Mouse (Mus musculus): ENCODE data around the gene Adam17.

Adam17 gene

GRCm38 (mm10) chr12:21315923-21316868, 57.2 kb downstream of the Adam17 start, which contains the start of gene Iah1:
TSS of gene Iah1 (plus strand) at chr12:21316389.
- peak; percentile 89 for DNase-seq (ENCODE audit: extremely low read depth, insufficient read length, low spot score)

- no peak for DNase-seq (ENCODE audit: extremely low read depth, insufficient read length, low spot score)
Observed at GRCm38 (mm10) chr12:21312201-21312600, 61.2 kb downstream of the Adam17 start.

DNA sequence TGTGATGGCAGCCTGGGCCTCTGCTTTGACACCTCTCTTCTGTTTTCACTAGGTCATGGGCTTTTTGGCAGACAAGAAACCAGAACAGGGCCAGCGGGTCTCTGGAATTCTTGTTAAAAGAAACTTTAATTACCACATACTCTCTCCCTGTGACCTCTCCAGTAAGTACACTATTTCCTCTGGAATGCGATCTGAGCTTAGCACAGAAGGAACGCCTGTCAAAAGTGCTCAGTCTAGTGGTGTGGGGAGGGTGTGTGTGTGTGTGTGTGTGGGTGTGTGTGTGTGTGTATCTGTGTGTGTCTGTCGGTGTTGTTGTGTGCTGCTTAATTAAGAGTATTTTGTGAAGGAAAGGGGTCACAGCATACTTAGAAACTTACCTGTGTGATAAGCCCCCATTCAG, 66.7 kb downstream of the Adam17 start:
- DNase-seq (ENCODE audit: extremely low read depth, insufficient read length, low spot score) = no peak

GRCm38 (mm10) chr12:21305741-21306140, 67.7 kb downstream of the Adam17 start:
- DNase-seq (ENCODE audit: extremely low read depth, insufficient read length, low spot score) = no peak

DNA sequence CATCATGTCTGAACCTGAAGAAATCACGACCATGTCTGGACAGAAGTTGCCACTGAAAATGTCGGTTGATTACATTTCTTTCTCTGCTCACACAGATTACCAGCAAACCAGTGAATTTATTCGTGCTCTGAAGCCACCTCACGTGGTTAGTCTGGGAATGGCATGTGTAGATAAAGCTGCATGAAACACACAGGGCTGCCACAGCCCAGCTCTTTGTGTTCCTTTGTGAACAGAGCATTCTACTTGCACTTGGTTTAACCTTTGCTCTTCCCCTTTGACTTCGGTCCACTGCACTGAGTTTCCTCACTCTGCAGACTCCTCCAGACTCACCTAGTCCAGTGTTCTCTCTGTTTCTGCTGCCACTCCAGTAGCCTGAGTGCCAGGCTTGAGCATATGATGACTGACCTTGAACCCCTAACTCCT, 71.1 kb downstream of the Adam17 start:
- no peak for DNase-seq (ENCODE audit: extremely low read depth, insufficient read length, low spot score)

DNA sequence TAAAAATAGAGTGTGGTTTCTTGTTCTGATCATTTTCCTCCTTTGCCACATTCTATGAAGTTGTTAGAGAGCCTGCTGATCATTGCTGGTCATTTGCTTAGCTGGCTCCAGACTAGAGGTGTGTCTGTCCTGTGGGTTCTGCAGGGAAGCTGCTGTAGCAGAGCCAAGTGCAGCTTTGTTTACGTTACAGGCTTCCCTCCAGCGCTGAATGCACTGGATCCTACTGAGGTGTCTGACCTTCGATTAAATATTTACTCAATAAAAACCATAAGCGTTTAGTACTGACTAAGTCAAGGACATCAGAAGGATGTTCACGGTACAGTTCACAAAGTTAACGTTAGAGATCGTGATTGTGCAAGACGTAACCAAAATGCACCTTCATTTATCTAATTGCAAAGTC, 71.5 kb downstream of the Adam17 start:
- no peak for DNase-seq (ENCODE audit: extremely low read depth, insufficient read length, low spot score)

GRCm38 (mm10) chr12:21301324-21301723, 72.1 kb downstream of the Adam17 start:
- no peak for DNase-seq (ENCODE audit: extremely low read depth, insufficient read length, low spot score)

DNA sequence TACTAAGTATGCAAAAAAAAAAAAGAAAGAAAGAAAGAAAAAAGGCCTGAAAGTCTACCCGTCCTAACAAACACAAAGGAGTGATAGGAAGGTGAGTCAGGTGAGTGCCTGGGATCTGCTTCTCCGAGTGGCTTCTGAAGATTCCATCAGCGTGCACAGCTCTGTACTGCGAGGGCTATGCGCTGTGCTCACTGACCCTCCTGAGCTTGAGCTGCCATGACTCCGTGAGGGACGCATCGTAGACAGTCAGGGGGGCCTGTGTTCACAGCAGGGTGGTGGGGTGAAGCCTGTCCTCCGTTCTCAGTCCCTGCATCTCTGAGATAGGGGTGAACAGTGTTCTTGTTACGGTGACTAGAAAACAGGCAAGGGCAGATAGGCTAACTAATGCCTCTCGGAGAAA, 74.6 kb downstream of the Adam17 start:
- no peak for DNase-seq (ENCODE audit: extremely low read depth, insufficient read length, low spot score)

GRCm38 (mm10) chr12:21289651-21290050, 83.8 kb downstream of the Adam17 start:
- no peak for DNase-seq (ENCODE audit: extremely low read depth, insufficient read length, low spot score)

- DNase-seq (ENCODE audit: extremely low read depth, insufficient read length, low spot score) = no peak
Observed at GRCm38 (mm10) chr12:21288716-21289395, 84.6 kb downstream of the Adam17 start.

DNA sequence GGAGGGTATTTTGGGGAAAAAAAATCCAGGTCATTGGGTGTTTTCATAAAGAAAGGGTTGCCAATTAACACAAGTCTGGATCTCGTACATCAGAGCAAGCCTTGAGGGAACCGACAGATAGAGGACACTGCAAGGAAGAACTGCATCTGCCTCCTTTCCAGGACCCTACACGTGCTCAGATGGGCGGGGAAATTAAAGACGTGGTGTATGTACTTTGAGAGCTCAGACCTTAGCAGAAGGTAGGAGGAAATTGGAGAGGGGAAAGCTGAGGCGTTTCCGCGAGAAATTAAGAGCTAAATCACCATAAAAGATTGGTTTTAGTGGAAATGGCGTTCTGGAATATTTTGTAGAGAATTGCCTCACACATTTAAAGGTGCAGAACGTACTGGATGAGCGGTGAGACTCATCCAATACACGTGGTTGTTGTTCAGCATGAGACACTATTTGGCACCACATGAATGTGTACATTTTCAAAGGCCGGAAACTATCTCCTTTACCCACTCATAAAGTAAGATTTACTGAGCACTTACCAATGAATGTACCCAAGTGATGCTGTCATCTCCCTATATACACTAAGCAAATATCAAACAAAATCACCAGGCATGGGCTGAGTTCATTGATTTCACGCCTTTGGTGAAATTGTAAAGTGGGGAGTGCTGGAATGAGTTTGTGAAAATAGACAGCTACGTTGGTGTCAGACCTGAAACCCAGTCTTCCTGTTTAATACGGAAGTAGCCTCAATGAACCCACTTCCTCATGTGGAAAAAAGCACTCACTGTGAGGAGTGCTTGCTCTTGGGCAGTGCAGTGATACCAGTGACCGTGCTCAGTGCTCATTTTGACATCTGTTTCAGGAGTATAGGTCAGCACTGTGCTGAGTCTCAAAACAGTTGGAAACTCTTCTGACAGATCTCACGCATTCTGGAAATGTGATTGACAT, 86.5 kb downstream of the Adam17 start:
- DNase-seq (ENCODE audit: extremely low read depth, insufficient read length, low spot score) = no peak

- DNase-seq (ENCODE audit: extremely low read depth, insufficient read length, low spot score) = peak; percentile 94
Observed at GRCm38 (mm10) chr12:21286243-21286622, 87.2 kb downstream of the Adam17 start, which contains the start of gene Itgb1bp1. TSS of gene Itgb1bp1 (minus strand) at chr12:21286284.

DNA sequence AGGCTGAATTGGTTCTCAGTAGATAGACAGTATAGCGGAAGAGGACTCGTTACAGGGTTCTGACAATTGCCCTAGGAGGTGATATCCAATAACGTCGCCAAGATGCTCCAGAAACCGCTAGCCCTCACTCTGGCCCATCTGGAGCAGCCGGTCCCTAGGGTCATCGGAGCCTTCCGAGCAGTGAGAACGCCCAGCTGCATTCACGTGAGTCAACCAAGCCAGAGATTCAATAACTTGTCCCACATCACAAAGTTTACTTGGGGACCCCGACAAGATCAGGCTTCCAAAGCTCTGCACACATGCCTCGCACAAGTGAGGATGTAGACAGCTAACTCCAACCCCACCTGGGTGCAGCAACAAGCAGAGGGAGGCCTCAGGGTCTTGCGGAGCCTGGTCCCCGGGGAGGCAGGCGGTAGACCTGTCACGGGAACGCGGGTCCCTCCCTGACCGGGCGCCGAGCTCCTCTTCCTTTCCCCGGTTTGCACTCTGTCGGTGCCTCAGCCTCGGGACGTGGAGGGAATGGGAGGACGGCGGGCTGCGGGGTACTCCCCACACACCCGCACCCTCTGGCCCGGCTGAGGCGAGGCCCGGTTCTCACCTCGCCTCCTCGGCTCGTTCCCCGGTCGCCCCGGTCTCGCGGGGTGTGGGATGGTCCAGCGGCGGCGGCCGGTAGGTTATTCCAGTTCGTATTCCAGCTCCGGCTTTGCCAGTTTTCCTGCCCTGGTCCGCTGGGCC, 87.8 kb downstream of the Adam17 start:
- DNase-seq (ENCODE audit: extremely low read depth, insufficient read length, low spot score) = no peak

GRCm38 (mm10) chr12:21284761-21285441, 88.5 kb downstream of the Adam17 start, which contains the start of gene Cpsf3:
TSS of gene Cpsf3 (plus strand) at chr12:21285391.
- no peak for DNase-seq (ENCODE audit: extremely low read depth, insufficient read length, low spot score)

DNA sequence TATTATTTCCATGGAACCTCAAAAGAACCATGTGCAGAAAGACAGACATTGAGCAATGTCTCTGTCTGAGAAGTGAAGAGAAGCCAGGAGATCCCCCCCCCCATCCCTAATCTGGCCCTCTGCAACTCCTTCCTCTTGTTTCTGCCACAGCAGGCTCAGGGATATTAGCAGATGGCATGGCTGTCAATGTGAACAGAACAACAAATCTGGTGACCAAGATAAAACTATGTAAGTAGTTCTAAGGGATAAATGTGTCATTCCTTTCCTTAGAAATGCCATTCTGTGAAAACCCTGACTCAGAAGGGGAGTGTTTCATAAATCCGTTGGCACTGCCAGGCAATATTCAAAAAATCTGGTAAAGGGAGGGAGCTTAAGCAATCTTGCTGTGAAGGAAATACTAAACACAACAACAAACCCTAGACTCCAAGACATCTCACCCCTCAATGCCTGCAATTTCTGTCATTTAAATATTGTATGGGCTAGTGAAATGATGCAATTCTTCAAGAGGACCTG, 96.0 kb downstream of the Adam17 start:
- DNase-seq (ENCODE audit: extremely low read depth, insufficient read length, low spot score) = no peak

- no peak for DNase-seq (ENCODE audit: extremely low read depth, insufficient read length, low spot score)
Observed at GRCm38 (mm10) chr12:21274446-21274845, 99.0 kb downstream of the Adam17 start.
